ENCODE assay signal across 23 mouse cellular contexts in the genomic region with DNA sequence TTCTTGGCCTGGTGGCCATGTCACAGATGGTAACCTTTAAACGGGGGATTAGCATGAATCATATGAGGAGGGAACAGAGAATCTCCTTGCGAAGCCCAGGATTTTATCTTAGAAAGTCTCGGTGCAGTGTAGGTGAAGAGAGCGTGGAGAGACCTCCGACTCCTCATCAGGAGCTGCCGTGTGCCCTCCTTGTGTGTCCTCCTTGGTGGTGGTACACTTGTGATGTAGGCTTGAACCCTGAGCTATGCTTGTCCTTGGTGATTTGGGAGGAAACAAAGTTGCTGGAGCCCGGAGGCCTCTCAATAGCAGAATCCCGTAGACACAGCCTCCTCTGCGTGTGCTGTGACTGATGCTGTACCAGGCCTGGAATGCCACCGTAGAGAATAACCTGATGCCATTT. TPM values are rescaled to one million over a fixed set of nuclear protein-coding genes. Genes with fewer than 3 reads are reported as not detected.
"Had no signal": no experiment of that assay in that cellular context is flagged by ENCODE, and none has a peak within 500 bp of the region (broad histone marks: within the 10 kb centered on the region; RNA-seq: fewer than 3 reads in every experiment).

No protein-coding gene starts in this region.

- DNase-seq: lung, adult 18-20 months; lung, embryonic 14.5 days; lung, postnatal 10 days; lung, postnatal 4 days; retina, postnatal 1 day; right cerebral cortex, adult 18-20 months; right cerebral cortex, postnatal 25 days; right cerebral cortex, postnatal 4 days; spleen, adult 18-20 months; thymus, adult 18-20 months; thymus, postnatal 25 days had no signal

- ATAC-seq: midbrain, embryonic 13.5 days; midbrain, embryonic 16.5 days had no signal

- H3K9ac ChIP-seq: lung, embryonic 14.5 days; midbrain, embryonic 13.5 days; neural tube, embryonic 13.5 days; neural tube, embryonic 15.5 days had no signal

- H3K4me2 ChIP-seq: lung, embryonic 14.5 days; midbrain, embryonic 11.5 days; midbrain, embryonic 13.5 days; neural tube, embryonic 13.5 days; neural tube, embryonic 15.5 days had no signal

- H3K27ac ChIP-seq: midbrain, embryonic 13.5 days; neural tube, embryonic 13.5 days; neural tube, embryonic 15.5 days had no signal

- H3K4me3 ChIP-seq: midbrain, embryonic 13.5 days; myocyte; neural tube, embryonic 13.5 days; neural tube, embryonic 15.5 days had no signal

- H3K36me3 ChIP-seq: midbrain, embryonic 13.5 days; neural tube, embryonic 13.5 days; neural tube, embryonic 15.5 days had no signal

- H3K27me3 ChIP-seq: midbrain, embryonic 13.5 days; neural tube, embryonic 13.5 days; neural tube, embryonic 15.5 days had no signal

- H3K9me3 ChIP-seq: midbrain, embryonic 13.5 days; neural tube, embryonic 13.5 days; neural tube, embryonic 15.5 days had no signal

RNA-seq across cellular contexts. Expression of gene Gpr83, which starts 10.8 kb away (rescaled TPM):
- total RNA-seq: megakaryocyte, adult 5-6 weeks; megakaryocyte-erythroid progenitor cell, adult 5-6 weeks had no signal
- polyA plus RNA-seq: myocyte had no signal

RNA-seq across cellular contexts. Expression of gene Izumo1r, which starts 32.9 kb away (rescaled TPM):
- polyA plus RNA-seq: liver, embryonic 16.5 days; midbrain, embryonic 11.5 days; midbrain, embryonic 13.5 days; midbrain, embryonic 16.5 days; myocyte; neural tube, embryonic 11.5 days; neural tube, embryonic 13.5 days; neural tube, embryonic 15.5 days; stomach, embryonic 14.5 days; stomach, embryonic 16.5 days had no signal
